Mouse (Mus musculus): ENCODE data around the gene Akap13. TPM values are rescaled to one million over a fixed set of nuclear protein-coding genes. Genes with fewer than 3 reads are reported as not detected.

The Akap13 gene
- polyA plus RNA-seq, 1 experiment from 2014 or later = 43.4 TPM

DNA sequence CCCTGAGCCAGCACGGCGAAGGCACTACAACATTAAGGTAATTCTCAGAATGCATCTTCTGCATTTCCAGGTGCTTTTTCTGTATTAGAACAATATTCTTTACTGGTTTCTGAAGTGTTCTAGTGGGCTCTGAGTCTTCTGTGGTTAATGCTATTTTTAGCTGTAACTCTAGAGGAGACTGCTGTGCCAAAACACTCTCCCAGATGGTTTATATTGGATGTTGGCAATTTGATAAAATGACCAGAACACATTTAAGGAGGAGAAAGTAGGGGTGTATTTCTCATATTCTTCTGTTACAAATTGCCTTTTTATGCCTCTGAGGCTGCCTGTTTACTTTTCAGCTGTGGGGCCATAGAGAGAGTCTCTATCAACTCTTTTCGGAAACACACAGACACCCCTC lies 94.5 kb downstream of the Akap13 start:
- Histone ChIP-seq H3K36me3 (no peaks in the 10 kb centered on the region), H3K27ac (peak overlapping the region; percentile 49), H3K4me3 (no peak overlapping the region), H3K4me2 (no peak overlapping the region), H3K9me3 (replicated peaks) (no peaks in the 10 kb centered on the region), H3K4me1 (replicated peaks) (peaks cover 34% of the 10 kb centered on the region), H3K27me3 (no peaks in the 10 kb centered on the region), H3K9ac (no peak overlapping the region)
- ATAC-seq (replicated peaks; ENCODE audit: insufficient number of reproducible peaks, insufficient read depth, low FRiP score, low read depth) = no peak
- WGBS = 71% methylated on average over 3 of the region's 3 CpGs

DNA sequence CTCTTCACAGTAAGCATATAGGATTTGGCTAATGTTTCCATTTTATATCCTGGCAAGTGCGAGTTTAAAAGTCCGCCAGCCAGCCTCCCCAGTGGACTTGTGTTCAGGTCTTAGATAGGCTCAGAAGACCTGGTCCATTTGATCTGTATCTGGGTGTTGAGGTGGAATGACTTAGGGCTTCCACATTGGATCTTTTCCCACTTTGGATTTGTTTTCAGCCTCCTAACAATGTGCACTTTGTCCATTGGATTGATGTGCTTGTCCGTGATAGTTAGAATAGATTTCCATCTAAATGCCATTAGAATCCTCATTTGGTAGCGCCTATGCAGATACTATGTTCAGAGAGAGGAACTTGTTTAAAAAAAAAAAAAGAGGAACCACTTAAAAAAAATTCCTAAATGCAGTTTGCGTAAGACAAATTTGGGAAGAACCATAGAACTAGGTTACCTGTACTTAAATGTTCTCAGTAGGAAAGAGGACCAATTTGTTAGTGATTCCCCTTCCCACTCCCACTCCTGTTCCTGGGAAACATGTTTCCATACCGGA lies 95.5 kb downstream of the Akap13 start:
- Histone ChIP-seq H3K9me3 (replicated peaks) (no peaks in the 10 kb centered on the region), H3K4me2 (no peak overlapping the region), H3K27ac (0 out of 2 replicates have a peak overlapping the region, but pooled peaks have one; percentile 24), H3K36me3 (no peaks in the 10 kb centered on the region), H3K4me1 (replicated peaks) (peaks cover 43% of the 10 kb centered on the region), H3K9ac (no peak overlapping the region), H3K4me3 (no peak overlapping the region), H3K27me3 (no peaks in the 10 kb centered on the region)
- no peak for ATAC-seq (replicated peaks; ENCODE audit: insufficient number of reproducible peaks, insufficient read depth, low FRiP score, low read depth)
- 86% methylated on average over 6 of the region's 6 CpGs for WGBS

DNA sequence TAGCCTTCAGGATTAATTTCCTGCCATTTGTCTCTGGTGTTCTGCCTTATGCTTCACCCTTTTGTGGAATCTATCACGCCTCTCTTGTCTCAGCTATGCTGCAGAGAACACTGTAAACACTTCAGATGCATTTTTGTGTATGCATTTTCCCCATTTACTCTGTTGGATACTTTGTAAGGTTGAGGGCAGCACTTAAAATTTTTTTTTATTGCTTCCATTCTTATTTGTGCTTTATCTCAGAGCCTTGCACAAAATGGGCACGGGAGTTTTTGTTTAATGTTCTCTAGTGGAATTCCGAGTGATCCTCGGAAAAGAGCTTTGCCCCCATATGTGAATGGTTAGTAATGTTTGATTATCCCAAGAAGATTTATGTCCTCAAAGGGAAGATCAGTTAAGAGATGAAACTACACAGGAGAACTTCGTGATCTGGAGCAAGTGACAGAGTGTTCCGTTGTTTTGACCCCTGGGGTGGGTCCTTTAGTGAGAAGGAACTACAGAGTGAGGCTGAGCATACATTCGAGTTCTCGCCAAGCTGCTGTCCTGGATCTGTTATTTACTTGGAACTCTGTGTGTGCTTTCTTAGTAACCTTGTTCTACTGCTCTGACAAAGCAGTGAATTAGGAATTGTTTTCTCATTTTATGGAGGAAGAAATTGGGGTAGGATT lies 97.8 kb downstream of the Akap13 start:
- H3K36me3 ChIP-seq = no peaks in the 10 kb centered on the region
- no peak for ATAC-seq (replicated peaks; ENCODE audit: insufficient number of reproducible peaks, insufficient read depth, low FRiP score, low read depth)
- WGBS = 73% methylated on average over 8 of the region's 8 CpGs
- peak overlapping the region; percentile 31; the same call in 1 of the 2 replicates for H3K27ac ChIP-seq
- H3K9me3 ChIP-seq (replicated peaks) = no peaks in the 10 kb centered on the region
- peaks cover 50% of the 10 kb centered on the region for H3K4me1 ChIP-seq (replicated peaks)
- no peak overlapping the region for H3K9ac ChIP-seq
- H3K4me3 ChIP-seq = no peak overlapping the region
- no peaks in the 10 kb centered on the region for H3K27me3 ChIP-seq
- no peak overlapping the region for H3K4me2 ChIP-seq

DNA sequence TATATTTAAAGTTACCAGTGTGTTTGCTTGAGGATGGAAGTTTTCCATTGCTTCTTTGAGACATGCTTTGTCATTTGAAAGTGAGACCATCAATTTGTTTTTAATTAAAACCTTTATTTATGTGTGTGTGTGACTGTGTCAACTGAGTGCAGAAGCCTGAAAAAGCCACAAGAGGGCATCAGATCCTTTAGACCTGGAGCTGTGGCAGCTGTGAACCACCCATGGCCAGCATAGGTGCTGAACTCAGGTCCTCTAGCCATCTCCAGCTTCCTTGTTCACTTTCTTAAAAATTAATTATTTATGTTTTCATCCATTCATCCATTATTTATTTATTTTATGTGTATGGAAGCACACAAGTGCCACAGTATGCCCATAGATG lies 98.3 kb downstream of the Akap13 start:
- H3K4me1 ChIP-seq (replicated peaks) = peaks cover 55% of the 10 kb centered on the region
- H3K27ac ChIP-seq = 0 out of 2 replicates have a peak overlapping the region, but pooled peaks have one; percentile 31
- H3K9me3 ChIP-seq (replicated peaks) = no peaks in the 10 kb centered on the region
- no peaks in the 10 kb centered on the region for H3K27me3 ChIP-seq
- H3K4me2 ChIP-seq = no peak overlapping the region
- no peaks in the 10 kb centered on the region for H3K36me3 ChIP-seq
- no peak overlapping the region for H3K4me3 ChIP-seq
- H3K9ac ChIP-seq = no peak overlapping the region
- ATAC-seq (replicated peaks; ENCODE audit: insufficient number of reproducible peaks, insufficient read depth, low FRiP score, low read depth) = no peak

DNA sequence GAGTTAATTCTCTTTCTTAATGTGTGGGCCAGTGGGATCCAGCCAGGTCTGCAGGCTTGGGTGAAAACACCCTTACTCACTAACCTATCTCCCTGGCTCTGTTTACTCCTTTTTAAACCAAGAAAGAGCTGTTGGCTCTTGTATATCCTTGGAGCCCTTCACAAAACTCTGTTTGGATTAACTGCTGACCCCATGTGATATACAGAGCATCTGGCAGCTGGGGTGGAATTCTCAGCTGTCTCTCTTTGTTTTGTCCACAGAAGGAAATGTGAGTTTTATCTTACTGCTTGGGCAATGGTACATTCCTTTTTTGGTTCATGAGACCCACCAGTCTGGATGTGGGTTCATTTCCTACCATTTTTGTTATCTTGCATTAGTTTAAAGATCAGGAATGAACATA lies 98.7 kb downstream of the Akap13 start:
- 0 out of 2 replicates have a peak overlapping the region, but pooled peaks have one; percentile 31 for H3K27ac ChIP-seq

DNA sequence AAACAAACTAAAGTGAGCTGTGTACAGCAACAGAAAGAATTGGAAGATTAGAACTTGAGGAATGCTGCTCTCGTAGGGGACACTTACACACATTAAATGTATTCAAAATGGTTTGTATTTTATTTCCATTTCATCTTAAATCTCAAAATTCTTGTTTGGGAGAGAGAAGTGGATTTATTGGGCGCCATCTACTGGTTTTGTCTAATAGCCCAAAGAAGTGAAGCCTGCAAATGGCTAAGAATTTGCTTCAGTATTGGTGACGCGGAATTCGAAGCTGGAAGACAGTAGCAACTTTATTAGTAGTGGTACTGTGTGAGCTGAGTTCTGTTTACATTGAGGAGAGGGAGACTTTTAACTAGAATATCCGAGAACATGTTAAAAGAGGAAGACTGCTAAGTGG lies 100.6 kb downstream of the Akap13 start:
- peaks cover 50% of the 10 kb centered on the region for H3K4me1 ChIP-seq (replicated peaks)
- 55% methylated on average over 6 of the region's 6 CpGs for WGBS
- no peak for ATAC-seq (replicated peaks; ENCODE audit: insufficient number of reproducible peaks, insufficient read depth, low FRiP score, low read depth)

More for the DNA sequence above, 98.7 kb downstream of the Akap13 start:
- Histone ChIP-seq H3K36me3 (no peaks in the 10 kb centered on the region), H3K9me3 (replicated peaks) (no peaks in the 10 kb centered on the region), H3K9ac (no peak overlapping the region), H3K27me3 (no peaks in the 10 kb centered on the region), H3K4me2 (no peak overlapping the region), H3K4me1 (replicated peaks) (peaks cover 59% of the 10 kb centered on the region), H3K4me3 (no peak overlapping the region)
- ATAC-seq (replicated peaks; ENCODE audit: insufficient number of reproducible peaks, insufficient read depth, low FRiP score, low read depth) = 0 out of 2 replicates have a peak, but pooled peaks have one; percentile 27

DNA sequence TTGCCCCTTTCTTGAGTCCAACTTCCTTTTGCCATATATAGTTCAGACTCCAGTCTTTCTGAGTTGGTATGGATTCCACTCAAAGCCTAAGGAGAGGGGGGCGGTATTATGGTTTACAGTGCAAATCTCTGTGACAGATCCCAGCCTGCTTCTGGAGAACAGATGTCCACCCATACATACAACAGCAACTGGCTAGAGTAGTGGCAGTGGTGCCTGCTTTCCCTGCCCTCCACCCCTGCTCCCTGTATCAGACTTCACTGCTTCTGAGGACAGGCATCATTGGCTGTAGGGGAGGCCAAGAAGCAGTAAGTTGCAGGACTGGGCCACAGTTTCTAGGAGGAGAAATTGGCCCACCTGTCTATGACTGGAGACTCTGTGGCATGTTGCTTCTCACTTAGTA lies 102.9 kb downstream of the Akap13 start:
- no peak for ATAC-seq (replicated peaks; ENCODE audit: insufficient number of reproducible peaks, insufficient read depth, low FRiP score, low read depth)
- Histone ChIP-seq H3K4me2 (no peak overlapping the region), H3K9ac (no peak overlapping the region), H3K9me3 (replicated peaks) (no peaks in the 10 kb centered on the region), H3K4me1 (replicated peaks) (peaks cover 39% of the 10 kb centered on the region), H3K27me3 (no peaks in the 10 kb centered on the region), H3K36me3 (no peaks in the 10 kb centered on the region), H3K4me3 (no peak overlapping the region), H3K27ac (no peak overlapping the region)
- WGBS = 77% methylated on average over 1 of the region's 1 CpGs

More for the DNA sequence above, 100.6 kb downstream of the Akap13 start:
- Histone ChIP-seq H3K27ac (no peak overlapping the region), H3K9ac (no peak overlapping the region), H3K27me3 (no peaks in the 10 kb centered on the region), H3K4me3 (no peak overlapping the region), H3K4me2 (no peak overlapping the region), H3K36me3 (no peaks in the 10 kb centered on the region), H3K9me3 (replicated peaks) (no peaks in the 10 kb centered on the region)

DNA sequence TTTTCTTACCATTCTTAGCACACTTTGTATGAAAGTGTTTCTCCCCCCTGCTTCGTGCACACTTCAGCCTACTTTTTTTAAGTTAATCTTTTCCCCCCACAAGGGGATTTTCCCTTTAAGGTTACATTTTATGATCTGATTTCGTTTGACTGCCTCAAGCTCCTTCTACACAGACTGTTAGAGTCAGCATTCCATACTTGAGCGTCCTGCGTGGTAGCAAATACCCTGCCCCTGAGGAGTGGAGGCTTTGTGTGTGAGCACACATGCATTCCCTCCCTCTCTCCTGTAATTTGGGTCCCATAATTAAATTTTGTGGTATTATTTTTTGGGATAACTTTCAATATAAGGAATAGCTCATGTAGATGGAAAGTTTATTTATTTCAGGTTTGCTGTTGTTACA lies 103.8 kb downstream of the Akap13 start:
- Histone ChIP-seq H3K4me2 (no peak overlapping the region), H3K36me3 (no peaks in the 10 kb centered on the region), H3K4me1 (replicated peaks) (peaks cover 34% of the 10 kb centered on the region), H3K4me3 (no peak overlapping the region), H3K27me3 (no peaks in the 10 kb centered on the region), H3K9me3 (replicated peaks) (no peaks in the 10 kb centered on the region), H3K27ac (0 out of 2 replicates have a peak overlapping the region, but pooled peaks have one; percentile 0), H3K9ac (no peak overlapping the region)
- no peak for ATAC-seq (replicated peaks; ENCODE audit: insufficient number of reproducible peaks, insufficient read depth, low FRiP score, low read depth)
- 37% methylated on average over 4 of the region's 4 CpGs for WGBS

DNA sequence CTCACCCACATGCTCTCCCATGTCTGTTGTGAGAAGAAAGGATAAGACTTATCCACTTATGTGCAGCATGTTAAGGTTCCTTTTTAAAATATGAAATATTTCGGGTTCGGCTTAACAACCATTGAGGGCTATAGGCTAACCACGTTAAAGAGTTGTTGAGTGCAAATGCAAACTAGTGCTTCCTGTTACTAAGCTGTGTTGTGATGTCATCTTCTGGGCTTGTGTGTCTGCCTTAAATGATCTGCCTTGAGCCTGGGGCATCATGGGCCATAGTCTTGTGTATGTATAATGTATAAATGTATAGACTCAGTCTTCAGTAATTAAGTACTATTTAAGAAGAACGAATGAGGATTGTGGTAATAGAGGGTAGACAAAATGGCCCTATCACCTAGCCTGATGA lies 104.6 kb downstream of the Akap13 start:
- WGBS = 90% methylated on average over 4 of the region's 4 CpGs
- H3K9ac ChIP-seq = no peak overlapping the region
- no peak overlapping the region for H3K27ac ChIP-seq
- H3K36me3 ChIP-seq = no peaks in the 10 kb centered on the region
- no peak overlapping the region for H3K4me3 ChIP-seq
- no peak overlapping the region for H3K4me2 ChIP-seq
- no peaks in the 10 kb centered on the region for H3K9me3 ChIP-seq (replicated peaks)
- ATAC-seq (replicated peaks; ENCODE audit: insufficient number of reproducible peaks, insufficient read depth, low FRiP score, low read depth) = no peak
- H3K4me1 ChIP-seq (replicated peaks) = peaks cover 31% of the 10 kb centered on the region
- H3K27me3 ChIP-seq = no peaks in the 10 kb centered on the region

DNA sequence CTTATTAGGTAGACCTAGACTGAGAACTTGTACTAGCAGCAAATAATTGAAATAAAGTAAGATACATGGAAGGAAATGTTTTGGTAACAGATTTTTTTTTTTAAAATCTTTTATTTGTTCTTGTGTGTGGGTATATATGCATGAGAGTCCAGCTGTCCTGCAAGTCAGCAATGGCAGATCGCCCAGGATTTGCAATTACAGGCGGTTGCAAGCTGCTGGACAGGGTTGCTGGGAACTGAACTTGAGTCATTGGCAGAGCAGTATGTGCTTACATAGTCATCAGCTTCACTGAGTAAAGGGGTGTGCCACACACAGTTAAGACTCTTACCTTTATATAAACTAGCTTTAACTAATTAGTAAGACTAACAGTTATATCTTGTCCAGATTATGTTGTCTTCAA lies 105.2 kb downstream of the Akap13 start:
- 93% methylated on average over 2 of the region's 2 CpGs for WGBS
- Histone ChIP-seq H3K9me3 (replicated peaks) (no peaks in the 10 kb centered on the region), H3K27ac (no peak overlapping the region), H3K27me3 (no peaks in the 10 kb centered on the region), H3K36me3 (no peaks in the 10 kb centered on the region), H3K4me2 (no peak overlapping the region), H3K4me3 (no peak overlapping the region), H3K4me1 (replicated peaks) (peaks cover 26% of the 10 kb centered on the region), H3K9ac (no peak overlapping the region)
- no peak for ATAC-seq (replicated peaks; ENCODE audit: insufficient number of reproducible peaks, insufficient read depth, low FRiP score, low read depth)

DNA sequence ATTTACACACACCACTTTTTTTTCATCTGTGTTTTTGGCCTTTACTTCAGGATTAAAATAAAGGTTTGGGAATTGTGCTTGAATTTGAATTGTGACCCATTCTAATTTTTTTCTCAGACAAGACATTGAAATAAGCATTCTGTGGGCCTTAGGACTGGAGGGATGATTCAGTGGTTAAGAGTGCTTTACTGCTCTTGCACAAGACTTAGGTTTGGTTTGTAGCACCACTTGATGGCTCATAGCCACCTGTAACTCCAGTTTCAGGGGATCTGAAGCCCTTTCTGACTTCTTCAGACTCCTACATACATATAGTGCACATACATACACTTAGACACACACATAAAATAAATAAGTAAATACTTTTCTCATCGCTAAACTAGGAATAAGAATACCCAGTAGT lies 105.8 kb downstream of the Akap13 start:
- no peaks in the 10 kb centered on the region for H3K9me3 ChIP-seq (replicated peaks)
- H3K4me1 ChIP-seq (replicated peaks) = peaks cover 22% of the 10 kb centered on the region
- H3K27me3 ChIP-seq = no peaks in the 10 kb centered on the region
- no peaks in the 10 kb centered on the region for H3K36me3 ChIP-seq
- H3K4me3 ChIP-seq = no peak overlapping the region
- H3K9ac ChIP-seq = no peak overlapping the region
- H3K27ac ChIP-seq = no peak overlapping the region
- H3K4me2 ChIP-seq = no peak overlapping the region
- ATAC-seq (replicated peaks; ENCODE audit: insufficient number of reproducible peaks, insufficient read depth, low FRiP score, low read depth) = no peak
- WGBS = 96% methylated on average over 1 of the region's 1 CpGs

DNA sequence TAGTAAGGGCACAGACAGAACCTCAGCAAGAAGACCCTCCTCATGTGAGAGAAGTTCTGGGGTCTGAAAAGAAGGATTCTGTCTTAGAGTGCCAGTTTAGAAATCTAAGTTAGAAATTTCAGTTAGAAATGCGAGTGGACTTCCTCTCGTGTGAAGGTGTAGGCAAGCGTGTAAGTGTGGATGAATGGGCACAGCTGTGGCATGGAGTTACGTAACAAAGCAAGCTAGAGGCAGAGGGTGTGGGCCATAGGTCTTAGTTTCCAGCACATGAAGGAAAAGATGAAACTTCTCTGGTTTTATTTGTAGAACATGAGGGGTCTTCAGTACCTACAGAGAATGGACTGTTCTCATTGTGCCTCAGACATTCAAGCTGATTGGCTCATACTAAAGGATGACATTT lies 112.9 kb downstream of the Akap13 start:
- no peak for ATAC-seq (replicated peaks; ENCODE audit: insufficient number of reproducible peaks, insufficient read depth, low FRiP score, low read depth)
- no peak overlapping the region for H3K4me2 ChIP-seq
- no peaks in the 10 kb centered on the region for H3K9me3 ChIP-seq (replicated peaks)
- peaks cover 19% of the 10 kb centered on the region for H3K4me1 ChIP-seq (replicated peaks)
- no peak overlapping the region for H3K9ac ChIP-seq
- WGBS = 81% methylated on average over 4 of the region's 4 CpGs
- no peaks in the 10 kb centered on the region for H3K27me3 ChIP-seq
- H3K27ac ChIP-seq = no peak overlapping the region
- H3K4me3 ChIP-seq = no peak overlapping the region
- H3K36me3 ChIP-seq = no peaks in the 10 kb centered on the region
